Comparison of ENCODE assay signal across 8 mouse cellular contexts in the genomic region with DNA sequence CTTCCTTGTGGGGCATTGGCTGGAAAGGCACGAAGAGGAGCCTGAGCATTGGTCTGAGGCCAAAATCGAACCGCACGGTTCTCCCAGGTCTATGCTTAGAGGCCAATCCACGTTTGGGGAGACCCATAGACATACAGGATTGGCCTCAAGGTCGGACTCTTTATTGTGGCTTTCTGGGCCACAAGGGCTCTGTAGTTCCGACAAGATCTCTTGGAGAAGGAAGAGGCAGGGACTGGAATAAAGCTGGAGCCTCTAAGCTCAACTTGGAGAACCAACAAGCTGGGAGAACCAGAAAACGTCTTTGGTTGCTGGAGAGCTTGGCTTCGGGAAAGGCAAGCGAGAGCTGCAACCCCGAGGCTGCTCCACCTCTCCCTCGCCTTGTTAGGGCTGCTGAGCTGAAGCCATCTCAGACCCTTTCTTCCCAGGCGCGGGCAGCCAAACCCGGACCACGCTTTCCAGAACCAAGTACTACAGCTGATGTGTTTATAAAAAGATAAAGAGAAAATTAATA. TPM values are rescaled to one million over a fixed set of nuclear protein-coding genes. Genes with fewer than 3 reads are reported as not detected.
DNase-seq lines count a peak whose midpoint lies in the region; ATAC-seq and TF ChIP-seq lines count a peak whose summit lies in the region.

No protein-coding gene starts in this region.

- TF ChIP-seq CTCF in lung, embryonic 14.5 days (IDR thresholded peaks at IDR 0.05; ENCODE audit: low read depth) = no peak

- peaks cover 100% of the 10 kb centered on the region for H3K27me3 ChIP-seq in lung, embryonic 14.5 days (ENCODE audit: insufficient read depth, low read length)
- H3K27me3 ChIP-seq in embryonic facial prominence, embryonic 10.5 days (replicated peaks; ENCODE audit: low read depth, poor library complexity, severe bottlenecking) = peaks cover 100% of the 10 kb centered on the region
- H3K27me3 ChIP-seq in intestine, embryonic 15.5 days (replicated peaks) = peaks cover 99% of the 10 kb centered on the region
- H3K27me3 ChIP-seq in neural tube, embryonic 14.5 days (ENCODE audit: control insufficient read depth, insufficient read depth, low read length) = peaks cover 29% of the 10 kb centered on the region

- no peaks in the 10 kb centered on the region for H3K36me3 ChIP-seq in lung, embryonic 14.5 days (ENCODE audit: insufficient read depth)
- H3K36me3 ChIP-seq in embryonic facial prominence, embryonic 10.5 days (replicated peaks) = no peaks in the 10 kb centered on the region
- H3K36me3 ChIP-seq in intestine, embryonic 15.5 days = no peaks in the 10 kb centered on the region
- no peaks in the 10 kb centered on the region for H3K36me3 ChIP-seq in neural tube, embryonic 14.5 days (ENCODE audit: control insufficient read depth, insufficient read depth, low read length)

- no peak for ATAC-seq in lung, embryonic 14.5 days (ENCODE audit: insufficient read depth)
- ATAC-seq in intestine, embryonic 15.5 days = no peak
- ATAC-seq in neural tube, embryonic 14.5 days (ENCODE audit: low read depth) = no peak

- no peak overlapping the region for H3K27ac ChIP-seq in lung, embryonic 14.5 days (ENCODE audit: low read depth)
- no peak overlapping the region for H3K27ac ChIP-seq in embryonic facial prominence, embryonic 10.5 days (replicated peaks)
- no peak overlapping the region for H3K27ac ChIP-seq in intestine, embryonic 15.5 days
- H3K27ac ChIP-seq in neural tube, embryonic 14.5 days (ENCODE audit: low read depth, low read length) = peak overlapping the region; percentile 88

- DNase-seq in lung, embryonic 14.5 days = peak; percentile 9
- DNase-seq in lung, postnatal 10 days = no peak
- peak; percentile 59 for DNase-seq in embryonic facial prominence, embryonic 10.5 days (ENCODE audit: low spot score)
- no peak for DNase-seq in layer of hippocampus, adult 9-10 months (ENCODE audit: low spot score)
- DNase-seq in yolk sac, embryonic 10.5 days (ENCODE audit: low spot score) = no peak
- no peak for DNase-seq in left cerebral cortex, postnatal 10 days (ENCODE audit: extremely low spot score in 1 of 2, low spot score in 2 of 2)

- H3K4me2 ChIP-seq in lung, embryonic 14.5 days = 0 out of 2 replicates have a peak overlapping the region, but pooled peaks have one; percentile 27
- H3K4me2 ChIP-seq in intestine, embryonic 15.5 days (replicated peaks) = peak overlapping the region; percentile 94; the same call in 1 of the 2 replicates
- H3K4me2 ChIP-seq in neural tube, embryonic 14.5 days (ENCODE audit: low read depth, low read length) = peak overlapping the region; percentile 50

- H3K4me1 ChIP-seq in lung, embryonic 14.5 days (ENCODE audit: insufficient read depth) = peaks cover 2% of the 10 kb centered on the region; the same call in 1 of the 2 replicates
- H3K4me1 ChIP-seq in embryonic facial prominence, embryonic 10.5 days = peaks cover 40% of the 10 kb centered on the region
- peaks cover 40% of the 10 kb centered on the region for H3K4me1 ChIP-seq in intestine, embryonic 15.5 days (replicated peaks)
- 0 out of 2 replicates have a peak, but pooled peaks cover 6% of the 10 kb centered on the region for H3K4me1 ChIP-seq in neural tube, embryonic 14.5 days (ENCODE audit: control insufficient read depth, insufficient read depth, low read length)

- H3K9ac ChIP-seq in lung, embryonic 14.5 days = no peak overlapping the region
- no peak overlapping the region for H3K9ac ChIP-seq in intestine, embryonic 15.5 days
- peak overlapping the region; percentile 64 for H3K9ac ChIP-seq in neural tube, embryonic 14.5 days (replicated peaks; ENCODE audit: low read depth, low read length)

- intact Hi-C loops in left cerebral cortex, postnatal 10 days (cut with DNase I) = loop anchor here (5.0 kb wide), 1 partner anchor 1314 kb away; no protein-coding TSS in a partner anchor

- H3K9me3 ChIP-seq in lung, embryonic 14.5 days (ENCODE audit: low read depth, low read length) = no peaks in the 10 kb centered on the region
- no peaks in the 10 kb centered on the region for H3K9me3 ChIP-seq in embryonic facial prominence, embryonic 10.5 days
- H3K9me3 ChIP-seq in intestine, embryonic 15.5 days = no peaks in the 10 kb centered on the region
- H3K9me3 ChIP-seq in neural tube, embryonic 14.5 days (ENCODE audit: control insufficient read depth, low read length) = no peaks in the 10 kb centered on the region

- no peak overlapping the region for H3K4me3 ChIP-seq in lung, embryonic 14.5 days (ENCODE audit: low read depth, low read length)
- H3K4me3 ChIP-seq in embryonic facial prominence, embryonic 10.5 days = peak overlapping the region; percentile 66; the same call in 1 of the 2 replicates
- no peak overlapping the region for H3K4me3 ChIP-seq in intestine, embryonic 15.5 days (replicated peaks)
- H3K4me3 ChIP-seq in neural tube, embryonic 14.5 days (ENCODE audit: low read depth, low read length) = peak overlapping the region; percentile 43

- 2% methylated on average over 16 of the region's 16 CpGs for WGBS in lung, embryonic 14.5 days
- under 1% methylated on average over 16 of the region's 16 CpGs for WGBS in embryonic facial prominence, embryonic 10.5 days
- WGBS in intestine, embryonic 15.5 days = 4% methylated on average over 16 of the region's 16 CpGs
- under 1% methylated on average over 16 of the region's 16 CpGs for WGBS in neural tube, embryonic 14.5 days

RNA-seq across cellular contexts. Expression of a gene that starts 2.0 kb away (rescaled TPM):
- polyA plus RNA-seq in lung, embryonic 14.5 days (2014; fragmentation: Nextera tagmentation; extraction: Ambion mirVana) = not detected in 2 replicates
- 1.4 and 2.4 TPM in 2 replicates for polyA plus RNA-seq in embryonic facial prominence, embryonic 10.5 days (2016; fragmentation: Nextera tagmentation; extraction: Ambion mirVana)
- polyA plus RNA-seq in intestine, embryonic 15.5 days (2015; fragmentation: Nextera tagmentation; extraction: Ambion mirVana) = 0.24 and 0.49 TPM in 2 replicates
- 47.2 and 48.0 TPM in 2 replicates for polyA plus RNA-seq in neural tube, embryonic 14.5 days (2014; fragmentation: Nextera tagmentation; extraction: Ambion mirVana)
- under 1 TPM; 0.39 to 0.71 TPM for total RNA-seq in left cerebral cortex, postnatal 10 days (2021)

RNA-seq across cellular contexts. Expression of a gene that starts 10.1 kb away (rescaled TPM):
- polyA plus RNA-seq in lung, embryonic 14.5 days (2014; fragmentation: Nextera tagmentation; extraction: Ambion mirVana) = 44.9 and 48.0 TPM in 2 replicates
- polyA plus RNA-seq in embryonic facial prominence, embryonic 10.5 days (2016; fragmentation: Nextera tagmentation; extraction: Ambion mirVana) = 57.9 and 58.3 TPM in 2 replicates
- 61.6 and 63.3 TPM in 2 replicates for polyA plus RNA-seq in intestine, embryonic 15.5 days (2015; fragmentation: Nextera tagmentation; extraction: Ambion mirVana)
- polyA plus RNA-seq in neural tube, embryonic 14.5 days (2014; fragmentation: Nextera tagmentation; extraction: Ambion mirVana) = 44.1 and 47.1 TPM in 2 replicates
- total RNA-seq in left cerebral cortex, postnatal 10 days (2021) = 10 to 100 TPM; 20.9 to 23.7 TPM

Comparison
In these comparisons a context has a peak if more than half of its experiments do, and no peak if none do; other contexts are left out.
1. DNase-seq: peak in lung, embryonic 14.5 days (single experiment) and embryonic facial prominence, embryonic 10.5 days (single experiment); none in lung, postnatal 10 days (single experiment), layer of hippocampus, adult 9-10 months (single experiment), yolk sac, embryonic 10.5 days (single experiment) and left cerebral cortex, postnatal 10 days (0 of 2).
2. H3K4me2 ChIP-seq: peak in every context shown above with its lines; median percentile 94 in intestine, embryonic 15.5 days; 50 in neural tube, embryonic 14.5 days; 27 in lung, embryonic 14.5 days.
3. H3K4me3 ChIP-seq: peak in embryonic facial prominence, embryonic 10.5 days (single experiment) and neural tube, embryonic 14.5 days (single experiment); none in lung, embryonic 14.5 days (single experiment) and intestine, embryonic 15.5 days (single experiment).
4. RNA of a gene that starts 2.0 kb away (polyA plus RNA-seq): 47.2 to 48.0 TPM in neural tube, embryonic 14.5 days; 1.4 to 2.4 TPM in embryonic facial prominence, embryonic 10.5 days, 0.24 to 0.49 TPM in intestine, embryonic 15.5 days and not detected in lung, embryonic 14.5 days; every median in the first group is over 10 times any median in the second.